Mouse (Mus musculus): Measurements from ENCODE around the gene Hist1h4n.

Gene Hist1h4n

GRCm38 (mm10) chr13:21790601-21791283 is 41.3 kb downstream of the Hist1h4n start:
- no peak for DNase-seq

- no peak for DNase-seq
These were observed 42.1 kb downstream of the Hist1h4n start for GRCm38 (mm10) chr13:21789925-21790324.

- peak in 1 of 2 experiments; percentile 15 for DNase-seq
These were observed 44.0 kb downstream of the Hist1h4n start for GRCm38 (mm10) chr13:21787760-21788593.

- peak; percentile 84 to 86 for DNase-seq
These were observed 44.9 kb downstream of the Hist1h4n start, which contains the start of the genes Hist1h2an and Hist1h2bp for GRCm38 (mm10) chr13:21786899-21787629. Gene Hist1h2an (minus strand): TSS chr13:21787218. Gene Hist1h2bp (plus strand): TSS chr13:21787461.

- DNase-seq = no peak
These were observed 45.7 kb downstream of the Hist1h4n start for GRCm38 (mm10) chr13:21786189-21786898.

GRCm38 (mm10) chr13:21784311-21784710 is 47.7 kb downstream of the Hist1h4n start:
- DNase-seq = no peak

- peak in 1 of 2 experiments; percentile 17 for DNase-seq
These were observed 48.2 kb downstream of the Hist1h4n start for GRCm38 (mm10) chr13:21783734-21784161.

- DNase-seq = peak; percentile 61 to 65
These were observed 48.8 kb downstream of the Hist1h4n start, which contains the start of gene Hist1h3i for GRCm38 (mm10) chr13:21783255-21783617. Gene Hist1h3i (minus strand): TSS chr13:21783370.

- peak in 1 of 2 experiments; percentile 40 for DNase-seq
These were observed 49.4 kb downstream of the Hist1h4n start for GRCm38 (mm10) chr13:21782361-21783254.
